ENCODE assay signal across 8 mouse cellular contexts in the genomic region with DNA sequence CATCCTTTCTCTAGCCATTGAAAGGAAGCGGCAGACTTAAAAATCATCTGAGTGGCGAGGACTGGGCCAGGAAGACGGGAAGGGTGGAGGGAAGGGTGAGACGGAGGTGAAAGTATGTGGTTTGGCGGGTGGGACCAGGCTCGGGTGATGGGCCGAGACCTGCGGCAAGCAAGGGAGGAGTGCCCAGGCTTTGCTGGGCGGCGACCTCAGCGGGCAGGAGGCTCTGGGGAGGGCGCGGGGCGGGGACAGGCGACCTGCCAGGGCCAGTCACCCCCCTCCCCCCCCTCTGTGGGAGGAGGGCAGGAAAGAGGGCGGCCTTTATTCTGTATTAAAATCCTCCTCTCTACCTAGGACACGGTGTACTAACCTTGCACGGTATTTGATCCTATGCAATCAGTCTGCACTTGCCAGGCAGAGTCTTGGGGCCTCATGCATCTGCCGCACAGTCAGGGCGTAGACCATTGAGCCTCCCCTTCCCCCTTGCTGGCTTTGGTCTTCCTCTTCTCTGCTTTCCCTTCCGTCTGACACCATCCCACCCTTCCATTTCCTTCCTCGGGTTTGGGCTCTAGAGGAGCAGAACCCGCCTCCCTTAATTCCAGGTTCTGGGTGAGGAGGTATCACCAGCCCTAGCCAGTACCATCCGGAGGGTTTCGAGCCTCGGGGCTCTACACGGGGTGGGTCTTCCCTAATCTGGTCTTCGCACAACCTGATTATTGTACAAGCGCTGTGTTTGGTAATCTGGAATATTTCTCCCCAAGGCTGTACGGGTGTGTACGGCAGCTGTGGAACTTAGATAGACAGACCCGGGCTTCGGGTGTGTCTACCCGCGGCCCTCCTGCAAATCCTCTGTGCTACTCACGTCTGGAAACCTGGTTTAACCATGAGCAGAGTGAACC. TPM values are rescaled to one million over a fixed set of nuclear protein-coding genes. Genes with fewer than 3 reads are reported as not detected.
A peak's percentile ranks its signal among the peaks of the same experiment; 100 is the strongest.
DNase-seq lines count a peak whose midpoint lies in the region; ATAC-seq lines count a peak whose summit lies in the region.

No protein-coding gene starts in this region.

- no peaks in the 10 kb centered on the region for H3K36me3 ChIP-seq in embryonic facial prominence, embryonic 13.5 days
- H3K36me3 ChIP-seq in heart, embryonic 11.5 days (ENCODE audit: control insufficient read depth, insufficient read depth, low read length), result no peaks in the 10 kb centered on the region
- no peaks in the 10 kb centered on the region for H3K36me3 ChIP-seq in kidney, embryonic 15.5 days

- H3K27me3 ChIP-seq in embryonic facial prominence, embryonic 13.5 days, result peaks cover 13% of the 10 kb centered on the region
- H3K27me3 ChIP-seq in heart, embryonic 11.5 days (ENCODE audit: control insufficient read depth, insufficient read depth, low read length), result no peaks in the 10 kb centered on the region
- no peaks in the 10 kb centered on the region for H3K27me3 ChIP-seq in kidney, embryonic 15.5 days

- peaks cover 39% of the 10 kb centered on the region for H3K4me1 ChIP-seq in embryonic facial prominence, embryonic 13.5 days
- H3K4me1 ChIP-seq in heart, embryonic 11.5 days (ENCODE audit: control insufficient read depth, insufficient read depth, low read length), result peaks cover 37% of the 10 kb centered on the region
- peaks cover 46% of the 10 kb centered on the region for H3K4me1 ChIP-seq in kidney, embryonic 15.5 days

- no peaks in the 10 kb centered on the region for H3K9me3 ChIP-seq in embryonic facial prominence, embryonic 13.5 days
- no peaks in the 10 kb centered on the region for H3K9me3 ChIP-seq in heart, embryonic 11.5 days (replicated peaks; ENCODE audit: control insufficient read depth, low read length)
- no peaks in the 10 kb centered on the region for H3K9me3 ChIP-seq in kidney, embryonic 15.5 days (replicated peaks)

- peak overlapping the region; percentile 85 for H3K4me2 ChIP-seq in embryonic facial prominence, embryonic 13.5 days
- H3K4me2 ChIP-seq in heart, embryonic 11.5 days, result peak overlapping the region; percentile 93
- H3K4me2 ChIP-seq in kidney, embryonic 15.5 days, result peak overlapping the region; percentile 88

- ATAC-seq in embryonic facial prominence, embryonic 13.5 days (ENCODE audit: insufficient number of reproducible peaks, insufficient read depth, low FRiP score, low TSS enrichment, low read depth), result peak; percentile 77
- peak; percentile 92 for ATAC-seq in heart, embryonic 11.5 days (replicated peaks; ENCODE audit: insufficient number of reproducible peaks, low FRiP score, low TSS enrichment)
- peak; percentile 91 for ATAC-seq in kidney, embryonic 15.5 days (replicated peaks; ENCODE audit: low FRiP score)

- H3K4me3 ChIP-seq in embryonic facial prominence, embryonic 13.5 days, result peak overlapping the region; percentile 43
- peak overlapping the region; percentile 53 for H3K4me3 ChIP-seq in heart, embryonic 11.5 days (ENCODE audit: low read depth, low read length)
- H3K4me3 ChIP-seq in kidney, embryonic 15.5 days (replicated peaks), result peak overlapping the region; percentile 45

- DNase-seq in CD4-positive, CD25-positive, alpha-beta regulatory T cell, adult 2 months (ENCODE audit: low read depth, low spot score), result peak; percentile 89
- DNase-seq in adrenal gland, adult 18-20 months (ENCODE audit: low spot score in 2 of 2), result peak; percentile 76 to 79
- peak; percentile 89 for DNase-seq in lung, postnatal 36 days
- peak; percentile 77 for DNase-seq in retina, postnatal 1 day
- DNase-seq in adipocyte (ENCODE audit: low spot score), result no peak

- peak overlapping the region; percentile 69 for H3K27ac ChIP-seq in embryonic facial prominence, embryonic 13.5 days
- H3K27ac ChIP-seq in heart, embryonic 11.5 days (ENCODE audit: low read depth, low read length), result peak overlapping the region; percentile 89
- peak overlapping the region; percentile 90 for H3K27ac ChIP-seq in kidney, embryonic 15.5 days

- H3K9ac ChIP-seq in embryonic facial prominence, embryonic 13.5 days, result peak overlapping the region; percentile 66
- H3K9ac ChIP-seq in heart, embryonic 11.5 days (ENCODE audit: low read depth, low read length), result peak overlapping the region; percentile 77
- peak overlapping the region; percentile 28 for H3K9ac ChIP-seq in kidney, embryonic 15.5 days

- WGBS in embryonic facial prominence, embryonic 13.5 days, result 22% methylated on average over 31 of the region's 36 CpGs
- 17% methylated on average over 29 of the region's 36 CpGs for WGBS in heart, embryonic 11.5 days (ENCODE audit: insufficient replicate concordance)
- 16% methylated on average over 36 of the region's 36 CpGs for WGBS in kidney, embryonic 15.5 days

RNA-seq across cellular contexts. Expression of a gene that starts 45.1 kb away (rescaled TPM):
- 100 to 1,000 TPM; 117 to 139 TPM for total RNA-seq in adrenal gland, adult 18-20 months (2021)
- 41.5 and 43.6 TPM in 2 replicates for polyA plus RNA-seq in embryonic facial prominence, embryonic 13.5 days (2015; fragmentation: Nextera tagmentation; extraction: Ambion mirVana)
- 30.9 and 37.5 TPM in 2 replicates for polyA plus RNA-seq in heart, embryonic 11.5 days (2014; fragmentation: Nextera tagmentation; extraction: Ambion mirVana)
- 36.2 and 38.7 TPM in 2 replicates for polyA plus RNA-seq in kidney, embryonic 15.5 days (2015; fragmentation: Nextera tagmentation; extraction: Ambion mirVana)
